Mouse (Mus musculus) myocyte (in vitro differentiated cells): Measurements from ENCODE around the gene Nlrp14. TPM values are rescaled to one million over a fixed set of nuclear protein-coding genes. Genes with fewer than 3 reads are reported as not detected.

Experiments
- H3K27me3 ChIP-seq: one replicate; pipeline ENCODE4 v1.6.1; 2011; ENCODE audit not compliant: control insufficient read depth, insufficient read depth, insufficient read length
- H3K36me3 ChIP-seq: one replicate; pipeline ENCODE4 v1.6.1; 2011; ENCODE audit not compliant: control insufficient read depth, insufficient read depth
- H3K4me2 ChIP-seq: one replicate; pipeline ENCODE4 v1.6.1; 2011; ENCODE audit warnings: low read depth, control low read depth
- H3K4me3 ChIP-seq: one replicate; pipeline ENCODE4 v1.5.1; 2011; ENCODE audit warnings: mild to moderate bottlenecking, control low read depth, moderate library complexity
- H3K79me2 ChIP-seq: one replicate; pipeline ENCODE4 v1.6.1; 2011; ENCODE audit not compliant: control insufficient read depth, insufficient read depth
- H3ac ChIP-seq: one replicate; pipeline ENCODE4 v1.6.1; 2011; ENCODE audit not compliant: control insufficient read depth, insufficient read length
- CEBPB ChIP-seq: IDR thresholded peaks from 2 replicates; pipeline ENCODE4 v1.6.1; 2011; ENCODE audit warnings: mild to moderate bottlenecking, moderate library complexity; ENCODE audit not compliant: poor library complexity, insufficient read depth, severe bottlenecking
- E2F4 ChIP-seq: IDR thresholded peaks from one replicate; pipeline ENCODE4 v1.6.1; 2011; ENCODE audit warnings: mild to moderate bottlenecking, control low read depth, moderate library complexity; ENCODE audit not compliant: insufficient read depth
- MAX ChIP-seq: IDR thresholded peaks from one replicate; pipeline ENCODE4 v1.6.1; 2011; ENCODE audit warnings: low read depth, mild to moderate bottlenecking, control low read depth
- MYOD1 ChIP-seq, 3 experiments: IDR thresholded peaks; one replicate each; pipeline ENCODE4 v1.6.1; 2011; ENCODE audit warnings: control low read depth in 2 of 3, low read depth in 2 of 3, mild to moderate bottlenecking in 2 of 3, moderate library complexity in 1 of 3; ENCODE audit not compliant: insufficient read length in 2 of 3, control insufficient read depth in 1 of 3
- MYOG ChIP-seq, 3 experiments: IDR thresholded peaks; one replicate each; pipeline ENCODE4 v1.6.1; 2011; ENCODE audit warnings: control low read depth in 2 of 3, low read depth in 2 of 3, mild to moderate bottlenecking in 2 of 3; ENCODE audit not compliant: insufficient read length in 2 of 3, control insufficient read depth in 1 of 3, insufficient read depth in 1 of 3
- POLR2A ChIP-seq: IDR thresholded peaks from one replicate; pipeline ENCODE4 v1.6.1; 2011; ENCODE audit warnings: low read depth, mild to moderate bottlenecking, control low read depth, moderate library complexity; ENCODE audit not compliant: insufficient read length
- POLR2AphosphoS2 ChIP-seq: IDR thresholded peaks from one replicate; pipeline ENCODE4 v1.6.1; 2011; ENCODE audit warnings: low read depth, control low read depth; ENCODE audit not compliant: insufficient read length
- REST ChIP-seq: IDR thresholded peaks from one replicate; pipeline ENCODE4 v1.6.1; 2011; ENCODE audit warnings: mild to moderate bottlenecking, control low read depth, moderate library complexity; ENCODE audit not compliant: insufficient read depth, insufficient read length
- SRF ChIP-seq: IDR thresholded peaks from one replicate; pipeline ENCODE4 v1.6.1; 2011; ENCODE audit warnings: low read depth; ENCODE audit not compliant: control insufficient read depth, insufficient read length
- TCF12 ChIP-seq: IDR thresholded peaks from one replicate; pipeline ENCODE4 v1.6.1; 2011; ENCODE audit warnings: mild to moderate bottlenecking, control low read depth; ENCODE audit not compliant: poor library complexity, insufficient read depth, severe bottlenecking
- TCF3 ChIP-seq: IDR thresholded peaks from one replicate; pipeline ENCODE4 v1.6.1; 2011; ENCODE audit warnings: low read depth, control low read depth; ENCODE audit not compliant: insufficient read length
- polyA plus RNA-seq: library from polyadenylated mRNA; unstranded; fragments of >200 nt; fragmentation: generic; extraction: Trizol; gene quantifications from one replicate; pipeline ENCODE4 v1.2.1, GENCODE M21; 2012; ENCODE audit warnings: missing spikeins

Gene Nlrp14
- polyA plus RNA-seq, 1 experiment = not detected

DNA sequence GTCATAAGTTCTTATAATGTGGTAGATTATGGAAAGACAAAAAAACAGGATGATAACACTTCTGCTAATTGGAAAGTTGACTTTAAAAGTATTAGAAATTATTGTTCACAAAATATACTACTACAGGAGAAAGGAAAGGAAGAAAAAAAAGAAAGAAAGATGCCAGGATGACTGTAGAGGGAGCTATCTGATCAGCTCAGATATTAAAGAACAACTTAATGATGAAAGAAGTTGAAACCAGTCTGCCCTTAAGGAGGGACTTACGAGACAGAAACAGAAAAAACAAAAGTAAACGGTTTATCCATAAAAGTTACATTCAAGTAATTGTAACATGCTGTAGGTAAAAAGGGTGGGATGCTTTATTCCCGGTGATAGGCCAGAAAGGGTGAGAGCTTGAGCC lies 70.7 kb downstream of the Nlrp14 start:
- TF ChIP-seq REST = no peak
- TF ChIP-seq MYOD1 (IDR thresholded peaks at IDR 0.05; ENCODE audit: control insufficient read depth in 1 of 3, insufficient read length in 2 of 3, low read depth in 2 of 3) = no peak
- no peak for TF ChIP-seq TCF3
- no peak for TF ChIP-seq SRF
- no peak for TF ChIP-seq CEBPB
- TF ChIP-seq MAX = no peak
- TF ChIP-seq MYOG (IDR thresholded peaks at IDR 0.05; ENCODE audit: control insufficient read depth in 1 of 3, insufficient read depth in 1 of 3, insufficient read length in 2 of 3, low read depth in 2 of 3) = no peak
- no peak for TF ChIP-seq POLR2AphosphoS2
- no peak for TF ChIP-seq POLR2A
- no peak for TF ChIP-seq E2F4
- no peak overlapping the region for H3K4me3 ChIP-seq
- H3K79me2 ChIP-seq = no peaks in the 10 kb centered on the region
- H3K27me3 ChIP-seq = no peaks in the 10 kb centered on the region
- no peak overlapping the region for H3ac ChIP-seq
- no peak overlapping the region for H3K4me2 ChIP-seq
- H3K36me3 ChIP-seq = no peaks in the 10 kb centered on the region

DNA sequence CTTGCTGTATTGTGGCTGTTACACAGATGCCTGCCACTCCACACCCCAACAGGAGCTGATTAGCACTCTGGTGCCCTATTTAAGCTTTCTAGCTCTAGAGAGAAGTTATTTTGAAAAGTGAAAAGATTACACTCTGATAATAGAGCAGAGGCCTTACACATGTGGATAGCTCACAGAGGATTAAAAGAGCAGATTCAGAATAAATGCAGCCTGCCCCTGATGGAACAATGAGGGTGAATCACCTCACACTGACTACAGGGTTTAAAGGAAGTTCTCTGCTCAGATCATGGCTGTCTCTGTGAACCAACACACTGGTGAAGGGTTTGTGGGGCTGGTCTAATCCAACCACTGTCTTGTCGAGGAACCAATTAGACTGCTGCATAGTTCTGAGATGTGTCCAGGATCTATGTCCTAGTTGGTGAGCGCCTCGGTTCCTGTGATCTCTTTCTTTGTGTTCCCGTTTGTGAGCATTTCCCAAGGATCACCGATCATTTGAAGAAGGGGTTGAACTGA lies 74.6 kb downstream of the Nlrp14 start:
- Histone ChIP-seq H3K36me3 (no peaks in the 10 kb centered on the region), H3K4me3 (no peak overlapping the region), H3ac (no peak overlapping the region), H3K27me3 (no peaks in the 10 kb centered on the region), H3K4me2 (no peak overlapping the region), H3K79me2 (no peaks in the 10 kb centered on the region)
- TF ChIP-seq TCF3 (no peak), TCF12 (no peak), SRF (no peak), POLR2A (no peak)

Other genes starting within 250 kb of the Nlrp14 start
- not detected for gene Olfr709-ps1, start 234.8 kb upstream of the Nlrp14 start, polyA plus RNA-seq
- not detected for gene Olfr710, start 218.7 kb upstream of the Nlrp14 start, polyA plus RNA-seq
- gene Olfr6, start 203.1 kb upstream of the Nlrp14 start, polyA plus RNA-seq = not detected
- gene Olfr711, start 191.5 kb upstream of the Nlrp14 start, polyA plus RNA-seq = not detected
- not detected for gene Olfr2, start 160.9 kb upstream of the Nlrp14 start, polyA plus RNA-seq
- not detected for gene Olfr713, start 135.8 kb upstream of the Nlrp14 start, polyA plus RNA-seq
- gene Olfr714, start 96.0 kb upstream of the Nlrp14 start, polyA plus RNA-seq = not detected
- gene Olfr17, start 73.8 kb upstream of the Nlrp14 start, polyA plus RNA-seq = not detected
- not detected for gene Olfr715b, start 56.6 kb upstream of the Nlrp14 start, polyA plus RNA-seq
- gene Olfr715, start 35.9 kb upstream of the Nlrp14 start, polyA plus RNA-seq = not detected
- gene Olfr716, start 28.7 kb upstream of the Nlrp14 start, polyA plus RNA-seq = not detected
- not detected for gene Rbmxl2, start 42.5 kb downstream of the Nlrp14 start, polyA plus RNA-seq
- gene Syt9, start 203.7 kb downstream of the Nlrp14 start, polyA plus RNA-seq = not detected